17 mouse cellular contexts compared by ENCODE assay signal in genomic region chr14:79120681-79121080, GRCm38 (mm10).
"Had no signal": no experiment of that assay in that cellular context is flagged by ENCODE, and none has a peak within 500 bp of the region (broad histone marks: within the 10 kb centered on the region; RNA-seq: fewer than 3 reads in every experiment).

No protein-coding gene starts in this region.

- H3K36me3 ChIP-seq: midbrain, embryonic 10.5 days; midbrain, embryonic 12.5 days; neural tube, embryonic 13.5 days; neural tube, embryonic 15.5 days had no signal

- DNase-seq: lung, embryonic 14.5 days; lung, postnatal 10 days; lung, postnatal 4 days; midbrain, embryonic 14.5 days; retina, postnatal 1 day; right cerebral cortex, adult 18-20 months; right cerebral cortex, postnatal 25 days; right cerebral cortex, postnatal 4 days; spleen, adult 18-20 months; thymus, adult 18-20 months; thymus, postnatal 14 days; thymus, postnatal 36 days had no signal

- H3K9me3 ChIP-seq: midbrain, embryonic 10.5 days; midbrain, embryonic 12.5 days; neural tube, embryonic 13.5 days; neural tube, embryonic 15.5 days had no signal

- H3K4me3 ChIP-seq: midbrain, embryonic 10.5 days; midbrain, embryonic 12.5 days; myocyte; neural tube, embryonic 13.5 days; neural tube, embryonic 15.5 days had no signal

- H3K4me2 ChIP-seq: lung, embryonic 14.5 days; midbrain, embryonic 12.5 days; neural tube, embryonic 13.5 days; neural tube, embryonic 15.5 days had no signal

- H3K27ac ChIP-seq: midbrain, embryonic 10.5 days; midbrain, embryonic 12.5 days; neural tube, embryonic 13.5 days; neural tube, embryonic 15.5 days had no signal

- H3K4me1 ChIP-seq: midbrain, embryonic 12.5 days; neural tube, embryonic 13.5 days; neural tube, embryonic 15.5 days had no signal

- H3K27me3 ChIP-seq: midbrain, embryonic 12.5 days; neural tube, embryonic 13.5 days; neural tube, embryonic 15.5 days had no signal

- H3K9ac ChIP-seq: lung, embryonic 14.5 days; midbrain, embryonic 12.5 days; neural tube, embryonic 13.5 days; neural tube, embryonic 15.5 days had no signal
